Mouse (Mus musculus): ENCODE data around the gene Plekhj1. TPM values are rescaled to one million over a fixed set of nuclear protein-coding genes. Genes with fewer than 3 reads are reported as not detected.
"Not testable (repeated sequence)": the region's sequence is repeated elsewhere in the genome, so short reads cannot be mapped to it uniquely, and the experiment has no call there.

The Plekhj1 gene
- polyA plus RNA-seq, 1 experiment from 2014 or later, result 133 TPM

DNA sequence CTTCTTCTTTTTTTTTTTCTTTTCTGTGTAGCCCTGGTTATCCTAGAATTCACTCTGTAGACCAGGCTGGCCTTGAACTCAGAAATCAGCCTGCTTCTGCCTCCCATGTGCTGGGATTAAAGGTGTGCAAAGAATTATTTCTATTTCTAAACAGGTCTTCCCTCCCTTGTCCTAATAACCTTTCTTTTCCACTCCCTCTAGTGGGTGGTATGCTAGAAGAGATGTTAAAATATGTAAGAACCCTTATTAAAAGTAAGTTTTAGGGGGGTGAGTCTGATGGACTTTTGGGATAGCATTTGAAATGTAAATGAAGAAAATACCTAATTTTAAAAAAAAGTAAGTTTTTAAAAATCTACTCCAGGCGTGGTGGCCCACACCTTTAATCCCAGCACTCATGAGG, 24.9 kb upstream of the Plekhj1 start:
- Histone ChIP-seq H3K27me3 (no peaks in the 10 kb centered on the region), H3K4me1 (replicated peaks) (peaks cover 10% of the 10 kb centered on the region), H3K4me2 (no peak overlapping the region), H3K9me3 (no peaks in the 10 kb centered on the region), H3K4me3 (no peak overlapping the region), H3K36me3 (no peaks in the 10 kb centered on the region), H3K9ac (no peak overlapping the region), H3K27ac (replicated peaks) (no peak overlapping the region)
- WGBS, result 82% methylated on average over 1 of the region's 1 CpGs
- ATAC-seq (ENCODE audit: low FRiP score, low read depth), result no peak

DNA sequence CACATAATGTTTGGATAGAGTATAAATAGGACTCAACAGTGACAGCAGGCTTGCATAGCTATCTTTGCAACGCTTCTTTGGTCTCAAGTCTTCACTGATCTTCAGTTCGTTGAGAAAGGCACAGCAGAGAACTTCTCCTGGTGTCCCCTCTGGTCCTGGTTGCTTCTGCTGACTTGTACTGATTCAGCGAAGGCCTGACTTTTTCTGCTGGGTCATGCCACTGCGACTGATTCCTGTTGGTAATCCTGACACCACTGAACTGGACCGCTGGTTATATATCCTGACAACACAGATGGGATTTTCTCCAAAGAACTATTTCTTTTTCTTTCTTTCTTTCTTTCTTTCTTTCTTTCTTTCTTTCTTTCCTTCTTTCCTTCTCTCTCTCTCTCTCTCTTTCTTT, 24.1 kb upstream of the Plekhj1 start:
- no peak for ATAC-seq (ENCODE audit: low FRiP score, low read depth)
- Histone ChIP-seq H3K27me3 (no peaks in the 10 kb centered on the region), H3K27ac (replicated peaks) (no peak overlapping the region), H3K9ac (no peak overlapping the region), H3K4me2 (no peak overlapping the region), H3K9me3 (no peaks in the 10 kb centered on the region), H3K4me3 (no peak overlapping the region), H3K36me3 (no peaks in the 10 kb centered on the region), H3K4me1 (replicated peaks) (peaks cover 2% of the 10 kb centered on the region)
- 91% methylated on average over 5 of the region's 5 CpGs for WGBS

DNA sequence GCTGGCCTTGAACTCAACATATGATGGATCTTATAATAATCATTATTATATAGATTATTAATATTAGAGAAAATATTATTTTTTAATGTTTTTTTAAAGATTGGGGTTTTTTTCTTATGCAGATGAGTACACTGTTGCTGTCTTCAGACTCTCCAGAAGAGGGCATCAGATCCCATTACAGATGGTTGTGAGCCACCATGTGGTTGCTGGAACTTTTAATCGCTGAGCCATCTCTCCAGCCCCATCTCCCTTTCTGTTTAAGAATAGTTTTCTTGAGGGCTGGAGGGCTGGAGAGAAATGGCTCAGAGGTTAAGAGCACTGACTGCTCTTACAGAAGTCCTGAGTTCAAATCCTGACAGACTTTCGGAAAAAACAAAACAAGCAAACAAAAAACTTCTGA, 23.6 kb upstream of the Plekhj1 start:
- no peak for ATAC-seq (ENCODE audit: low FRiP score, low read depth)
- H3K4me2 ChIP-seq, result no peak overlapping the region
- WGBS, result 43% methylated on average over 2 of the region's 2 CpGs
- no peak overlapping the region for H3K9ac ChIP-seq
- no peak overlapping the region for H3K4me3 ChIP-seq
- H3K9me3 ChIP-seq, result no peaks in the 10 kb centered on the region
- no peaks in the 10 kb centered on the region; the same call in 1 of the 2 replicates for H3K4me1 ChIP-seq (replicated peaks)
- H3K27ac ChIP-seq (replicated peaks), result no peak overlapping the region
- no peaks in the 10 kb centered on the region for H3K27me3 ChIP-seq
- H3K36me3 ChIP-seq, result no peaks in the 10 kb centered on the region

DNA sequence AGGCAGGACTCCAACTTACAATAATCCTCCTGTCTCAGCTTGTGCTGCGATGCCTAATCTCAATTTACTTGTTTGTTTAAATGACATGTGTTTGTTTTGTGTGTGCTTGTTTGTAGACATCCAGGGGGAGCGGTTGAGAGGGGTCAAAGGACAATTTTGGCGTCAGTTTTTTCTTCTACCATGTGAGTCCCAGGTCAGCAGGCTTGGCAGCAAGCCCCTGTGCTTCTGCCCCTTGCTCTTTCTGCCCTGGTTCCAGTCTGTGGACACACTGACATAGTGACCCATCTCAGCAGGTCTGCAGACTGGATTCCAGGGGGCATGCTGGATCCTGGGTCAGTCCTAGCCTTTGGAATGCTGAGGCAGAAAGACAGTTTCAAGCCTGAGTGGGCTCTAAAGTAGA, 21.0 kb upstream of the Plekhj1 start:
- Histone ChIP-seq H3K4me3 (no peak overlapping the region), H3K27me3 (no peaks in the 10 kb centered on the region), H3K9ac (no peak overlapping the region), H3K4me2 (no peak overlapping the region), H3K4me1 (replicated peaks) (no peaks in the 10 kb centered on the region), H3K36me3 (no peaks in the 10 kb centered on the region), H3K9me3 (no peaks in the 10 kb centered on the region), H3K27ac (replicated peaks) (no peak overlapping the region)
- 57% methylated on average over 3 of the region's 3 CpGs for WGBS
- no peak for ATAC-seq (ENCODE audit: low FRiP score, low read depth)

DNA sequence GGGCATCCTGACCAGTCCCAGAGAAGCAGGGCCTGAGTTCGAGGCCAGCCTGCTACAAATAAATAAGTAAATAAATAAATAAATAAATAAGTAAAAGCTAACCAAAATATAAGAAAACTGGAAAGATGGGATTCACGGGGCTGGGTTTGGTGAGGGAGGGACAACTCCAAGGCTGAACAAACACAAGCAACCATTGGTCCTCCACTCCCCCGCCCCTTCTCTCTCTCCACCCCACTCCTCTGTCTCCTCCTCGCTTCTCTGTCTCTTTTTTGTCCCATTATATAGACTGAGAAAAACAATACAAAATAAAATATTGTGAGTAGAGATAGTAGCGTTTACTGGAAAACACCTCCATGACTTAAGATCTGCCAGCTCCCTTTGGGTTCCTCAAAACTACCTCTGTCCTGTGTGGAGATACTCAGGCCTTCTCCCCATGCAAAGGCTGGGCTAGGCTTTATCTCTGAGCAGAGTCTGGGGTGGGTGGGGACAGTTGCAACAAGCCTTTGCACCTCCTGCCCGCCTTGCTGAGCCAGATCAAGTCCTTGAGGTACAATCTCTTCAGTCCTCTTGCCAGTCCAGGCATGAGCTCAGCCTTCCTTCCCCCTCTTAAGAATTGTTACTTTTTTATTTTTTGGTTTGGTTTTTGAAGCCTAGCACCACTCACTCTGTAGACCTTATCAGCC, 20.3 kb upstream of the Plekhj1 start:
- no peak for ATAC-seq (ENCODE audit: low FRiP score, low read depth)
- no peak overlapping the region for H3K9ac ChIP-seq

DNA sequence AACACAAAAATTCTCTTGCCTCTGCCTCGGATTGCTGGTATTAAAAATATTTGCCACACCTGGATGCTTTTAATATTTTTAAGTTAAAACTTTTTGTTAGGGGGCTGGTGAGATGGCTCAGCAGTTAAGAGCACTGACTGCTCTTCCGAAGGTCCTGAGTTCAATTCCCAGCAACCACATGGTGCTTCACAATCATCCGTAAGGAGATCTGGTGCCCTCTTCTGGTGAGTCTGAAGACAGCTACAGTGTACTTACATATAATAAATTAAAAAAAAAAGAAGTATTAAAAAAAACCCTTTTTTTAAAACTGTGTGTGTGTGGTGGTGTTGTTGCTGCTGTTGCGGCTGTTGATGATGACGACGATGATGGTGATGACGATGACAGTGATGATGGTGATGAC, 19.5 kb upstream of the Plekhj1 start:
- not testable (repeated sequence) for H3K4me3 ChIP-seq; H3K36me3 ChIP-seq; H3K27ac ChIP-seq (replicated peaks); ATAC-seq (ENCODE audit: low FRiP score, low read depth); H3K4me1 ChIP-seq (replicated peaks); H3K4me2 ChIP-seq; H3K27me3 ChIP-seq; H3K9me3 ChIP-seq; H3K9ac ChIP-seq
- WGBS, result 81% methylated on average over 7 of the region's 7 CpGs

More for the DNA sequence above, 20.3 kb upstream of the Plekhj1 start:
- no peak overlapping the region for H3K4me2 ChIP-seq
- H3K27me3 ChIP-seq, result no peaks in the 10 kb centered on the region
- no peaks in the 10 kb centered on the region for H3K4me1 ChIP-seq (replicated peaks)
- WGBS, result 53% methylated on average over 6 of the region's 6 CpGs
- H3K4me3 ChIP-seq, result no peak overlapping the region
- no peak overlapping the region for H3K27ac ChIP-seq (replicated peaks)
- H3K9me3 ChIP-seq, result no peaks in the 10 kb centered on the region
- no peaks in the 10 kb centered on the region for H3K36me3 ChIP-seq

DNA sequence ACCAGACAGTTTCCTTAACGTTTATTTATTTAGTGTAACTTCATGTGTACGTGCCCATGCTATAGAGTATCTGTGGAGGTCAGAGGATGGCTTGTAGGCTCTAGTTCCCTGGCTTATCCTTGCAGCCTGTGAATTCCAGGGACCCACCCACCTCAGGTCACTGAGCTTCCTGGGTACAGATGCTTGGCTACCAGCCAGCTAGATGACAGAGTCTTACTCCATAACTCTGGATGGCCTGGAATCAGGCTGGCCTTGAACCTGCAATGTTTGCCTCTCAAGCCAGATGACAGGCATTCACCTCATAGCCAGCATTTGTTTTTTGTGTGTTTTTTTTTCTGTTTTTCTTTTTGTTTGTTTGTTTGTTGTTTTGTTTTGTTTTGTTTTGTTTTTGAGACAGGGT, 18.7 kb upstream of the Plekhj1 start:
- H3K27me3 ChIP-seq, result no peaks in the 10 kb centered on the region
- H3K9ac ChIP-seq, result no peak overlapping the region
- no peaks in the 10 kb centered on the region for H3K4me1 ChIP-seq (replicated peaks)
- 69% methylated on average over 2 of the region's 2 CpGs for WGBS
- H3K36me3 ChIP-seq, result no peaks in the 10 kb centered on the region
- no peak for ATAC-seq (ENCODE audit: low FRiP score, low read depth)
- no peak overlapping the region for H3K27ac ChIP-seq (replicated peaks)
- H3K9me3 ChIP-seq, result no peaks in the 10 kb centered on the region
- H3K4me3 ChIP-seq, result no peak overlapping the region
- no peak overlapping the region for H3K4me2 ChIP-seq

DNA sequence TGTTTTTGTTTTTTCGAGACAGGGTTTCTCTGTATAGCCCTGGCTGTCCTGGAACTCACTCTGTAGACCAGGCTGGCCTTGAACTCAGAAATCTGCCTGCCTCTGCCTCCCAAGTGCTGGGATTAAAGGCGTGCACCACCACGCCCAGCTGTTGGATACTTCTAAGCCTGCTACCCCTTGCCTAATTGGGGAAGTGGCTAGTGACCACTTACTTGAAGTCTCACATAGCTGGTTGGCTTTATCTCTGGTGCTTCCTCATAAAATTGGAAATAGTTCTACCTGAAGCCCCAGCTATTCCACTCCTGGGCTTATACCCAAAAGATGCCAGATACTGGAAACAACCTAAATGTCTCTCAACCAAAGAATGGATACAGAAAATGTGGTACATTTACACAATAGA, 17.9 kb upstream of the Plekhj1 start:
- not testable (repeated sequence) for H3K36me3 ChIP-seq; H3K4me3 ChIP-seq; H3K27me3 ChIP-seq; H3K4me1 ChIP-seq (replicated peaks); H3K9me3 ChIP-seq; H3K4me2 ChIP-seq; H3K9ac ChIP-seq; ATAC-seq (ENCODE audit: low FRiP score, low read depth); H3K27ac ChIP-seq (replicated peaks)
- 87% methylated on average over 3 of the region's 3 CpGs for WGBS

DNA sequence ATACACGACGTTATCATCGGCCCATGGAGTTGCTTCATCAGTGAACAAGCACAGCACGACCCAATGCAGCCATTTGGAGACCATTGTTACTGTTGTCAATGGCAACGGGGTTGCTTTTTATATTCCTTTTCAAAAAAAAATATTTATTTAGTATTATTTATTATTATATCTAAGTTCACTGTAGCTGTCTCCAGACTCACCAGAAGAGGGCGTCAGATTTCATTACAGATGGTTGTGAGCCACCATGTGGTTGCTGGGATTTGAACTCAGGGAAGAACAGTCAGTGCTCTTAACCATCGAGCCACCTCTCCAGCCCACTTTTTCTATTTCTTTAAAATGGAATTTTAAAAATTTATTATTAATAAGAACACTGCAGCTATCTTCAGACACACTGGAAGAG, 16.4 kb upstream of the Plekhj1 start:
- H3K4me3 ChIP-seq, result no peak overlapping the region
- H3K4me1 ChIP-seq (replicated peaks), result peaks cover 6% of the 10 kb centered on the region; the same call in 1 of the 2 replicates
- 59% methylated on average over 7 of the region's 7 CpGs for WGBS
- H3K9ac ChIP-seq, result no peak overlapping the region
- no peaks in the 10 kb centered on the region for H3K9me3 ChIP-seq
- ATAC-seq (ENCODE audit: low FRiP score, low read depth), result no peak
- H3K27me3 ChIP-seq, result peaks cover 13% of the 10 kb centered on the region
- H3K4me2 ChIP-seq, result no peak overlapping the region
- no peak overlapping the region for H3K27ac ChIP-seq (replicated peaks)
- H3K36me3 ChIP-seq, result no peaks in the 10 kb centered on the region

DNA sequence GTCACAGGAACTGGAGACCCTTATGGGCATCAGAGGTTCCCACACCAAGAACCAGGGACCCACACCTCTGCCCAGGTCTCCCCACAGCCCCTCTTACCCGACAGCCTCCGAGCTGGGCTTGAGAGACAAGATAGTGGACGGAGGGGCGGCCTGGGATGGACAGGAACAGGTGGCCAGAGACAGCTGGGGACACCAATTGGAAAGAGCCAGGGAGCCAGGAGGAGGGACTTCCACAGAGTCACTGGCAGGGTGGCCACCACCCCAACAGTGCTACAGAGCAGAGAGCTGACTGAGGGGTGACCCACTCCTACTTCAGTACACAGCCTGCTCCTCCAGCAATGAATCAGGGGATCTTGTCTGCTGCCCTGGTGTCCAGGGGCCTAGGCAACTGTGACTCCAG, 14.9 kb upstream of the Plekhj1 start, which contains the start of gene Jsrp1:
TSS of gene Jsrp1 (minus strand) at position 133 of the 400 bp plus-strand sequence.
- H3K9ac ChIP-seq, result no peak within 1 kb of the TSS
- no peaks in the 10 kb centered on the region for H3K9me3 ChIP-seq
- H3K4me1 ChIP-seq (replicated peaks), result peaks cover 14% of the 10 kb centered on the region
- ATAC-seq (ENCODE audit: low FRiP score, low read depth), result no peak
- H3K27me3 ChIP-seq, result peaks cover 24% of the 10 kb centered on the region
- no peaks in the 10 kb centered on the region for H3K36me3 ChIP-seq
- H3K4me3 ChIP-seq, result no peak within 1 kb of the TSS
- no peak within 1 kb of the TSS for H3K4me2 ChIP-seq
- no peak within 1 kb of the TSS for H3K27ac ChIP-seq (replicated peaks)
- 73% methylated on average over 4 of the region's 4 CpGs for WGBS

DNA sequence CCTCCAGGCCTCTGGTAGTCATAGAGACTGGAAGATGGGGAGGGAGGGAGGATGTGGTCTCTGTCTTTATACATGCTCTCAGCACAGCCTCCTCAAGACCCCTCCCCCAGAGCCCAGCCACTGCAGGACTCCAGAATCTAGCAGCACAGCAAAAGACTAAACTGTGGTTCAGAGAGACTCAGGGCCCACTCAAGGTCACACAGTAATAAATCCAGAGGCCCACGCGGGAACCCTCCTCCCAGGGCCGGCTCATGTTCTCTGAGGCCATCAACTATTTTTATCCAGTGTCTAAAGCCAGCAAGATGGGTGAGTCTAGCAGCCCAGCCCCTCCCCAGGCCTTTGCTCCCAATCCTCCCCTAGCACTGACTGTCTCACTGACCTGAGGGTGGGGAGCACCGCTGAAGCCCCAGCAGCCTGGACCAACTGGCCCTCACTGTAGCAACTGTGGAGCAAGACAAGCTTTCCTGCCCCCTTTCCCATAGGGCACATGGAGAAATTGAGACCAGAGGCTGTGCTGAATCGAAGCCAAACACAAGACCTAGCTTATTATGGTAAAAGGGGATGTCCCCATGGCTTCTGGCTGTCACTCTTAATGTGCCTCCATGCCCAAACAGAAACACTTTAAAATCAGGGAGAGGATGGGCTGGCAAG, 14.1 kb upstream of the Plekhj1 start:
- Histone ChIP-seq H3K4me2 (no peak overlapping the region), H3K27me3 (peaks cover 28% of the 10 kb centered on the region), H3K9me3 (no peaks in the 10 kb centered on the region), H3K4me1 (replicated peaks) (peaks cover 22% of the 10 kb centered on the region), H3K36me3 (no peaks in the 10 kb centered on the region), H3K9ac (no peak overlapping the region), H3K27ac (replicated peaks) (no peak overlapping the region), H3K4me3 (no peak overlapping the region)
- 70% methylated on average over 5 of the region's 5 CpGs for WGBS
- ATAC-seq (ENCODE audit: low FRiP score, low read depth), result no peak

DNA sequence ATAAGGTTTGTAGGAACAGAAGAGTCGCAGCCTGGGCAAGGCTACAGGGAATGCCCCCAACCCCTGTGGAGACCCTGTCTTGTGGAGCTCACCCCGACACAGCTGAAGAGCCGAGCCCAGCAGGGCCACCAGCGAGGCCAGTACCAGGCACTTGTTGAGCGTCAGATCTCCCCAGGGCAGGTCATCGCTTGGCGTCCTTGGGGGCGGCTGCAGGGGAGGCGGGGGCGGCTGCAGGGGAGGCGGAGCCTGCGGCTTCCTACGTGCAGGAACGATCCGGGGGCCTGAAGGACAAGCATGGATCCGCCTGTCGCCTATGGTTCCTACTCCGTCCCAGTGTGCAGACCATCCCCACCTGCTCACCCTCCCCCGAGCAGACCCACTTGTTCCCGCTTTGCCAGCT, 11.7 kb upstream of the Plekhj1 start:
- Histone ChIP-seq H3K27me3 (peaks cover 28% of the 10 kb centered on the region), H3K36me3 (peaks cover under 1% of the 10 kb centered on the region), H3K4me2 (peak overlapping the region; percentile 30), H3K9ac (no peak overlapping the region), H3K4me1 (replicated peaks) (peaks cover 42% of the 10 kb centered on the region), H3K9me3 (no peaks in the 10 kb centered on the region), H3K27ac (replicated peaks) (no peak overlapping the region), H3K4me3 (no peak overlapping the region)
- ATAC-seq (ENCODE audit: low FRiP score, low read depth), result no peak
- 5% methylated on average over 20 of the region's 20 CpGs for WGBS
